In the genomic region with DNA sequence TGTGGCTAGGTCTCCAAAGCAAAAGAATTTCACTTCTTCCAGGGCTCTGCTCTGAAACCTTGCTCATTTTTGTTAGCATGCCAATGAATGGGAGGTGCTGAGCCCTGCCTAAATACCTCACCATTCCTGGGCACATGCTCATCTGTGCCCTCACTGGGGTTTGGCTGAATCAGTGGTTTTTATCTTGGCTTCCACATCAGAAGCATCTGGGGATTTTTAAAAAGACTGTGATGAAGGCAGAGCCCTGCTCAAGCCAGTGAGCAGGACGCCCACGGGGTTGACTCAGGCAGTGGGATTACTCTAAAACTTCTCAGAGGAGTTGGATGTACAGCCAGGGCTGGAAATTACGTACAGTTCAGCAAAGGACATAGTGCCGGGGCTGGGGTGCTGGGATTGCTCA, we compare ENCODE assay signal across 11 mouse cellular contexts. TPM values are rescaled to one million over a fixed set of nuclear protein-coding genes. Genes with fewer than 3 reads are reported as not detected.
DNase-seq lines count a peak whose midpoint lies in the region; ATAC-seq lines count a peak whose summit lies in the region.
"Had no signal": no experiment of that assay in that cellular context is flagged by ENCODE, and none has a peak within 500 bp of the region (broad histone marks: within the 10 kb centered on the region; RNA-seq: fewer than 3 reads in every experiment).

No protein-coding gene starts in this region.

- H3K4me1 ChIP-seq in embryonic facial prominence, embryonic 14.5 days (ENCODE audit: control insufficient read depth, insufficient read depth, low read length), result peaks cover 27% of the 10 kb centered on the region
- H3K4me1 ChIP-seq in stomach, embryonic 15.5 days, result peaks cover 20% of the 10 kb centered on the region
- no peaks in the 10 kb centered on the region for H3K4me1 ChIP-seq in forebrain, embryonic 14.5 days (ENCODE audit: control insufficient read depth, insufficient read depth, low read length)

- peak overlapping the region; percentile 58 for H3K27ac ChIP-seq in embryonic facial prominence, embryonic 14.5 days (replicated peaks; ENCODE audit: low read depth, low read length)
- 0 out of 2 replicates have a peak overlapping the region, but pooled peaks have one; percentile 21 for H3K27ac ChIP-seq in stomach, embryonic 15.5 days
- H3K27ac ChIP-seq in forebrain, embryonic 14.5 days (ENCODE audit: low read depth, low read length), result no peak overlapping the region
- H3K27ac ChIP-seq: hindbrain, embryonic 12.5 days; lung, embryonic 15.5 days had no signal

- no peaks in the 10 kb centered on the region for H3K27me3 ChIP-seq in embryonic facial prominence, embryonic 14.5 days (replicated peaks; ENCODE audit: control insufficient read depth, insufficient read depth, low read length)
- H3K27me3 ChIP-seq in stomach, embryonic 15.5 days (replicated peaks), result no peaks in the 10 kb centered on the region
- no peaks in the 10 kb centered on the region for H3K27me3 ChIP-seq in forebrain, embryonic 14.5 days (replicated peaks; ENCODE audit: control insufficient read depth, insufficient read depth, low read length)
- H3K27me3 ChIP-seq: hindbrain, embryonic 12.5 days; lung, embryonic 15.5 days had no signal

- DNase-seq in heart, adult 11 months, result peak; percentile 94
- no peak for DNase-seq in heart, postnatal 36 days
- DNase-seq in right cerebral cortex, adult 18-20 months, result peak; percentile 51
- no peak for DNase-seq in right cerebral cortex, postnatal 4 days
- DNase-seq in embryonic facial prominence, embryonic 14.5 days (ENCODE audit: low spot score), result peak; percentile 63
- no peak for DNase-seq in ovary, adult 18-20 months (ENCODE audit: low spot score)
- DNase-seq in forebrain, embryonic 14.5 days (ENCODE audit: low spot score), result no peak
- DNase-seq: kidney, postnatal 14 days had no signal

- ATAC-seq in embryonic facial prominence, embryonic 14.5 days (ENCODE audit: low read depth), result 0 out of 2 replicates have a peak, but pooled peaks have one; percentile 35
- 0 out of 2 replicates have a peak, but pooled peaks have one; percentile 18 for ATAC-seq in stomach, embryonic 15.5 days (ENCODE audit: insufficient read depth, low FRiP score, low read depth)
- no peak for ATAC-seq in forebrain, embryonic 14.5 days

- 62% methylated on average over 4 of the region's 4 CpGs for WGBS in embryonic facial prominence, embryonic 14.5 days
- WGBS in stomach, embryonic 15.5 days, result 63% methylated on average over 4 of the region's 4 CpGs
- WGBS in forebrain, embryonic 14.5 days, result 79% methylated on average over 4 of the region's 4 CpGs

- H3K4me2 ChIP-seq in embryonic facial prominence, embryonic 14.5 days (ENCODE audit: low read depth, low read length), result no peak overlapping the region
- H3K4me2 ChIP-seq in stomach, embryonic 15.5 days, result no peak overlapping the region
- no peak overlapping the region for H3K4me2 ChIP-seq in forebrain, embryonic 14.5 days (ENCODE audit: low read length)
- H3K4me2 ChIP-seq: hindbrain, embryonic 12.5 days; lung, embryonic 15.5 days had no signal

- no peak overlapping the region for H3K4me3 ChIP-seq in embryonic facial prominence, embryonic 14.5 days (ENCODE audit: low read depth, low read length)
- H3K4me3 ChIP-seq in stomach, embryonic 15.5 days (replicated peaks), result no peak overlapping the region
- H3K4me3 ChIP-seq in forebrain, embryonic 14.5 days (ENCODE audit: low read depth, low read length), result no peak overlapping the region
- H3K4me3 ChIP-seq: hindbrain, embryonic 12.5 days; lung, embryonic 15.5 days had no signal

- H3K36me3 ChIP-seq in embryonic facial prominence, embryonic 14.5 days (ENCODE audit: control insufficient read depth, insufficient read depth, low read length), result peaks cover 36% of the 10 kb centered on the region
- H3K36me3 ChIP-seq in stomach, embryonic 15.5 days, result peaks cover 12% of the 10 kb centered on the region; the same call in 1 of the 2 replicates
- H3K36me3 ChIP-seq in forebrain, embryonic 14.5 days (ENCODE audit: control insufficient read depth, insufficient read depth, low read length), result no peaks in the 10 kb centered on the region

- intact Hi-C loops in heart, postnatal 36 days (cut with DNase I), result no loop called here

- H3K9ac ChIP-seq in embryonic facial prominence, embryonic 14.5 days (ENCODE audit: low read depth, low read length), result no peak overlapping the region
- no peak overlapping the region for H3K9ac ChIP-seq in stomach, embryonic 15.5 days
- no peak overlapping the region for H3K9ac ChIP-seq in forebrain, embryonic 14.5 days (ENCODE audit: low read length)
- H3K9ac ChIP-seq: hindbrain, embryonic 12.5 days; lung, embryonic 15.5 days had no signal

- H3K9me3 ChIP-seq in embryonic facial prominence, embryonic 14.5 days (ENCODE audit: control insufficient read depth, low read length), result 0 out of 2 replicates have a peak, but pooled peaks cover 5% of the 10 kb centered on the region
- no peaks in the 10 kb centered on the region for H3K9me3 ChIP-seq in stomach, embryonic 15.5 days
- no peaks in the 10 kb centered on the region for H3K9me3 ChIP-seq in forebrain, embryonic 14.5 days (replicated peaks; ENCODE audit: control insufficient read depth, low read length)
- H3K9me3 ChIP-seq: hindbrain, embryonic 12.5 days; lung, embryonic 15.5 days had no signal

RNA-seq across cellular contexts. Expression of a gene that starts 22.3 kb away (rescaled TPM):
- total RNA-seq in heart, postnatal 36 days (2021), result 10 to 100 TPM; 37.0 to 38.3 TPM
- 49.7 and 53.0 TPM in 2 replicates for polyA plus RNA-seq in embryonic facial prominence, embryonic 14.5 days (2014; fragmentation: Nextera tagmentation; extraction: Ambion mirVana)
- polyA plus RNA-seq in stomach, embryonic 15.5 days (2015; fragmentation: Nextera tagmentation; extraction: Ambion mirVana), result 30.8 and 32.6 TPM in 2 replicates
- 5.5 and 7.7 TPM in 2 replicates for polyA plus RNA-seq in forebrain, embryonic 14.5 days (2014; fragmentation: Nextera tagmentation; extraction: Ambion mirVana)

Comparison
In these comparisons a context has a peak if more than half of its experiments do, and no peak if none do; other contexts are left out.
1. DNase-seq: peak in heart, adult 11 months (single experiment), right cerebral cortex, adult 18-20 months (single experiment) and embryonic facial prominence, embryonic 14.5 days (single experiment); none in heart, postnatal 36 days (0 of 2), right cerebral cortex, postnatal 4 days (single experiment), ovary, adult 18-20 months (single experiment) and forebrain, embryonic 14.5 days (single experiment).